Mouse (Mus musculus) embryo, embryonic 10 days (tissue): ENCODE results near the gene Sel1l.
A peak's percentile ranks its signal among the peaks of the same experiment; 100 is the strongest.

Source experiments
- DNase-seq: peaks from one replicate; pipeline ENCODE4 v3.0.0-alpha.2; 2015; ENCODE audit warnings: low spot score

Gene Sel1l

DNA sequence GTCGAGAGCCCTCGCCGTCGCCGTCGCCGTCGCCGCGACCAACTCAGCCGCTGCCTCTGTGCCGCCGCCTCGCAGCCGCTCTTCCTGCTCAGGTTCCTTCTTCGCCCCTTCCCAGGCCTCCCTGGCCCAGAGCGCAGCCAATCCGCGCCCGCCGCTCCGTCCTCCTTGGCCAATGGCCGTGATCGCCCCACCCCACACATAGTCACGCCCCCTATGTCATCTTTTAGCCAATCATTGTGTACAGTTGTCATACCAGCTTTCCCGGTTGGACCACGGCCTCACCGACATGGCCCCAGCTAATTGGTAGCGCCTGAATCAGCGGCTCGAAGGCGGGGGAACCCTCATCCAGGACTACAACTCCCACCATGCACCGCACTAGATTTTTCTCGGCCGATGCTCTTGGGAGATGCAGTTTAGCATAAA, at the start of gene Sel1l:
Gene Sel1l, minus strand, starts transcription at position 113 of the 423 bp plus-strand sequence.
- DNase-seq = peak; percentile 98

DNA sequence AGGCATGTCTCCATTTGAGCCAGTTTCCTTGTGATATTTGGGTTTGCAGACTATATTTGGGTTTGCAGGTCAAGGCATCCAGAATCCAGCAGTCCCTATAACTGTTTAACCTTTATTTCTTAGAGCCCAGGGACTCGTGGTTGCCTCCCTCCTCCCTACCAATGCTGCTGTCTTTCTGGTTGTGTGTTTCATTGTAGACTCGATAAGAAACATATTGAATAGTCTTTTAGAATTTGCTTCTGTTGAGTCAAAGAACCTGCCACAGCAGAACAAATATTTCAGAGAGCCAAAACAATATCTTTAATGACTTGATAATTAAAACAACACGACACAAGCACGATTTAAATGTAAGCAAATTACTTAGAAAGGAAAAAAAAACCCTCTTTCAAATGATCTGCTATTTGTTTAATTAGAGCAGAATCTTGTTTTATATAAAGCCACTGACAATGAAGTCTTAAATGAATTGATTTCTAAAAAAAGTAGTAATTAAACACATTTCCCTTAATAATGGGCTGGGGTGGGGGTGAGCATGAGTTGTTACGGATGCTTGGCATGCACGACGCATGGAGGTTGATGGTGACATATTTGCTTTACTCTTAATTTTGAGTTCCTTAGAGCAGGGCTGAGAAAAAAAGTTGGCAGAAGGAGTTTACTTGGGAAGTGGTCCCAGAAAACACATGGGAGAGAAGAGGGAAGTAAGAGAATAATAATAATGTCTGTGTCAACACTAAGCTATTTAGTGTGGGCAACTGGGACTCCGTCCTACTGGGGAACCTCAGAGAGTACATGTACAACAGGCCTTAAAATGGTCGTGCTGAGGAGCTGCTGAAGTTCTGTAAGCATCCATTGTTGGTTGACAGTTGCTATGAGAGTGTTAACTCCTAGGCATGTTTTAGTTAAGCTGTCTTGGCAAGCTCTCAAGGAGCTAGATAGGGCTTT, 43.9 kb upstream of the Sel1l start:
- no peak for DNase-seq

DNA sequence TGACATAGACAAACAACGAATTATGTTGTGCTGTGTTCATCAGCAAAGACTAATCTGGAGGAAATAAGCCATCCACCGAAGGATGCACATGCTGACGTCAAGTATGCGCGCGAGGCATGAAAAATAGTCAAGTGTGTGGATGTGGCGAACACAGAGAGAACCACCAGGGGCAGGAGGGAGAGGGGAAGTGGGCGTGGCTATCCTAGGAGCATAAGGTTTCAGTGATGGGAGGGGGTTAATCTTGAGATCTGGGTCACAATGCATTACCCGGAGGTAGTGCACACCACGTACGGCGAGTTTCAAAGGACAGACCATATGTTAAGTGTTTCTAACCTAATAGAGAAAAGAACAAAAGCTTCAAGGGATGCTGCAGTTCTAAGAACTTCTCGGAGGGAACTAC, 31.5 kb upstream of the Sel1l start:
- DNase-seq = no peak

GRCm38 (mm10) chr12:91878912-91879250, 29.9 kb upstream of the Sel1l start:
- DNase-seq = no peak

DNA sequence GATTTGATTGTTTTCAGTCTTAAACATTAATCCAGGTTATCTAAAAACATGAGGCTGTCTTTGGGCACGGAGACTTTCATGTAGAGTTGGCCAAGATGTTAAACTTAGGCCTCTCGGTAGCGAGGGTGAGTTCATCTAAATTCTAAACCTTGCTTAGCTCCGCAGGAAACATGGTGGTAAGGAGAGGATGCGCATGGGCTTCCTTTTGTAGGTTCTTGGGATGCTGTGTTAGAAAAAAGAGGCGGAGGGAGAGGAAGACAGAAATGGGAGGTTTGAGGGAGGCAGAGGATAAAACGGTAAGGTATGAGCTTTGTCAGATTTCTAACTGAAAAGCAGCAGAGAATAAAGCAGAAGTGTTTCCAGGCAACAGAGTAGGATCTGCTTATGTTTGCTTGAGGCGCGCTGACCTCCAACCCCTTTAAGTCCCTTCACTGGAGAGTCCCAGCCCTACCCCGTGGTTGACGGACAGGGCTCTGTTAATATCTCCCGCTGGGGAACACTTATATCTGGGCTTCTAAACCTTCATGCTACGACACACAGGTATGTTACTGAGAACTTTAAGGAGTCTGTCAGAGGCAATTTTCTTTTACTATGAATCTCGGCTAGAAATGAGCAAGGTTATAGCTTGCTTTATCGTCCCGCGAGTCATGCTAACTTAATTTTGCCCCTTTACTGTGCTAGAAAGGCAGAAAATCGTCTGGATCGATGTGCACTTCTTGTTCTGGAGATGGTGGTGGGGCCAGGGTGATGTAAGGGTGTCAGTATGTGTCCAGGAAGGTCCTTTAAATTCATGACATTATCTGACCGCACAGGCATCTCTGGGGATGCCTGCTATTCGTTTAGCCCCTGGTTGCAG, 29.3 kb upstream of the Sel1l start:
- DNase-seq = peak; percentile 29

GRCm38 (mm10) chr12:91877646-91878045, 28.7 kb upstream of the Sel1l start:
- DNase-seq = peak; percentile 77

GRCm38 (mm10) chr12:91870671-91871070, 21.7 kb upstream of the Sel1l start:
- DNase-seq = no peak

DNA sequence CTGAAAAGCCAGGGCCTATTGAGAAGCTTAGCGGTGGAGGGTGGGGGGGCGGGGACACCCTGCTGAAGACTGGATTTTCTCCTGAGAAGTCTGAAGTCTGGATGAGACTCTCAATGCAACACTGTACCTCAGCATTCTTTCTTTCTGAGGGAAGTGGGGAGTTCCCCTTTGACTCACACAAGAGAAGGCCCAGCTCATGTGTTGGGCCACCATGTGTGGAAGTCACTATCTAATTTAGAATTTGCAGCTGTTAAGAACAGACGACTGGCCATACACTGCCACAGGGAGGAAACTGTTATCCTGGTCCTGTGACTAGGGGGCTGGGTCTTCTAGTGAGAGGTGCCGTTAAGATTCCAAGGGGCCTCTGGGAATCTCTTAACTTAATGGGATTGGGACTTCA, 20.4 kb upstream of the Sel1l start:
- DNase-seq = no peak

- no peak for DNase-seq
Observed at GRCm38 (mm10) chr12:91854330-91854729, 5.4 kb upstream of the Sel1l start.

DNA sequence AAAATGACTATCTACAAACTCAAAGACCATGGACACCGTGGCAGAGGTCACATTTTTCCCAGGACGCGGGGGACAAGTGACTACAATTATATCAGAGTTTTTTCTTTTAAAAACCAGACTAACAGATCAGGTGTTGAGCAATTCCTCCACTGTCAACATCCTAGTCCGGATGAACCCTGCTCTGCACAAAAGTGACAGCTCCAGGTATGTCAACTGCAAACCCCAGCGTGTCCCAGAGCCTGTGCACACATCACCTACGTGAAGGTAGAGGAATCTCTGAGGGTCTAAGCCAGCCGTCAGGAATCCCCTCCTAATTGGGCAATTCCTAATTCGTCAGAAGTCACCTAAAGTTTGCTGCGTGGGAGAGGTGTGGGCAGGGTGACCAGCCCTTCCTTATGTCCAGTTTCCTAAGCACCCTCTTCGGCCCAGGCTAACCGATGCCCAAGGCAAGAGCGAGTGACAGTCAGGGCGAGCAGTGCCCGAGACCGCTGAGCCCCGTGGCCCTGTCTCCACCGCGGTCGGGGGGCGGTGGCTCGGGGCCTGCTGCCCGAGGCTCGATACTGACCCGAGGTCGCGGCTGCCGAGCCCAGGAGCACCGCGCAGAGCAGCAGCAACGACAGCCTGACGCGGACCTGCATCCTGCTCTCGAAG, 438 bp downstream of the Sel1l start:
- no peak for DNase-seq

GRCm38 (mm10) chr12:91846038-91846437, 2.9 kb downstream of the Sel1l start:
- no peak for DNase-seq

DNA sequence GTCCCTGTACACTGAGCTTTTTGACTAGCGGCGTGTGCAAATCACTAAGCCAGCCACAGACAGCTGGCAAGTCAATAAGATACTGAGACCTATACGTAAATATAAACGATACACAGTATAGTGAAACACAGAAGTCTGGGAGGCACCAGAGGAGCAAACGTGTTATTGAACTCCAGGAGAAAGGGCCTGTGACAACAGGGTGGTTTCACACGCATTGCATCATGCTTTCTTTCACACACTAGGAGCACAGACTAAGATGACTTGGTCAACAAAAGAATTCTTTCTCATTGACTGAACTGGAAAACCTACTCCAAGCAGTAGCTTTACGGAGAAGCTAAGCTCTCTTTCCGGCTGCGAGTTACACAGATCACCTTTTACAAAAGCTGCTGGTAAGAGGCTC, 3.6 kb downstream of the Sel1l start:
- no peak for DNase-seq

- no peak for DNase-seq
Observed at GRCm38 (mm10) chr12:91844542-91844941, 4.4 kb downstream of the Sel1l start.

DNA sequence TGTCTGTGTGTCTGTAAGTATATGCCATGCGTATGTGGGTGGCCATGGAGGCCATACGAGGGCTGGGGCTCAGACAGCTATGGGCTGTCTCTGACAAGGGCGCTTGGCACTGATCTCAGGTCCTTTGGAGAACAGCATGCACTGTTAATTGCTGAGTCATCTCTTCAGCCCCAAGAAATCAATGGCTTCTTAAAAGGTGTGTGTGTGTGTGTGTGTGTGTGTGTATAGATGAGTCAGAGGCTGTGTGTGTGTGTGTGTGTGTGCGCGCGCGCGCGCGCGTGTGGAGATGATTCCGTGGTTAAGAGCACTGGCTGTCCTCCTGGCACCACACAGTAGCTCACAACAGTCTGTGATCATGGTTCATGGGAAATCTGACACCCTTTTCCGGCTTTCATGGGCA, 5.1 kb downstream of the Sel1l start:
- DNase-seq = no peak

DNA sequence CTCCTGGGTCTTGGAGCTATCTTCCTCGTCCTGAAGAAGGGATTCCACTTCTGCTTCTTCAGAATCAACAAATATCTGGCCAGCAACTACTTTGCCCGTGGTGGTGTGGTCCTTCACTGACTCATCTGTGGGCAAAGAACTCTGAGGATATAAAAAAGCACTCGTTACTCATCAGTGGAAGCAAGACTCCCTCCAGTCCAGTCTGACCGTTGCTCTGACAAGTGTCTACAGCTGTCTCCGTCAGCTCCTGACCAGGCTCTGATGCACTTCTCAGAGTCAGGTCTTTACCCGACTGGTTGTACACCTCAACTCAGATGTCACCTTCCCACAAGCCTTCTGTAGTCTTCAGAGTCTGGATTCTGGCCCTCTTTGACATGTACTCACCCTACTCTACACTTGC, 7.2 kb downstream of the Sel1l start:
- no peak for DNase-seq

DNA sequence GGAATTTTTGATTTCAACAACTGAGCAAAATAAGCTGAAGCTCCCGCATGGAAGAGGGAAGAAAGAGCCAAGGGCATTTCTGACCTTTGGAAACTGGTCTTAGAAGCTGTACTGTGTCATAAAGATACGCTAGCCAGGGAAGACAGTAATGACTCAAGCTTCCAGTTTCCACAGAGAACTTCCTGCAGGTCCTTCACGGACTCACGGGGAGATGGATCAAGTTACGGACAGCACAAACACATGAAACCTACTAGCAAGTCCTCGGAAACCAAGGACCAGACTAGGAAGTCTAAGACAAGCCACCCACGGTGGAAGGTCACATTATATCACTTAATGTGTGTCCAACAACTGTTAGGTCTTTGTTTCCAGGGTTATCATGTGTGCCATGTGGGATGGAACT, 10.7 kb downstream of the Sel1l start:
- DNase-seq = no peak

- DNase-seq = no peak
Observed at GRCm38 (mm10) chr12:91837401-91838065, 11.4 kb downstream of the Sel1l start.

- DNase-seq = no peak
Observed at GRCm38 (mm10) chr12:91833939-91834333, 15.0 kb downstream of the Sel1l start.

DNA sequence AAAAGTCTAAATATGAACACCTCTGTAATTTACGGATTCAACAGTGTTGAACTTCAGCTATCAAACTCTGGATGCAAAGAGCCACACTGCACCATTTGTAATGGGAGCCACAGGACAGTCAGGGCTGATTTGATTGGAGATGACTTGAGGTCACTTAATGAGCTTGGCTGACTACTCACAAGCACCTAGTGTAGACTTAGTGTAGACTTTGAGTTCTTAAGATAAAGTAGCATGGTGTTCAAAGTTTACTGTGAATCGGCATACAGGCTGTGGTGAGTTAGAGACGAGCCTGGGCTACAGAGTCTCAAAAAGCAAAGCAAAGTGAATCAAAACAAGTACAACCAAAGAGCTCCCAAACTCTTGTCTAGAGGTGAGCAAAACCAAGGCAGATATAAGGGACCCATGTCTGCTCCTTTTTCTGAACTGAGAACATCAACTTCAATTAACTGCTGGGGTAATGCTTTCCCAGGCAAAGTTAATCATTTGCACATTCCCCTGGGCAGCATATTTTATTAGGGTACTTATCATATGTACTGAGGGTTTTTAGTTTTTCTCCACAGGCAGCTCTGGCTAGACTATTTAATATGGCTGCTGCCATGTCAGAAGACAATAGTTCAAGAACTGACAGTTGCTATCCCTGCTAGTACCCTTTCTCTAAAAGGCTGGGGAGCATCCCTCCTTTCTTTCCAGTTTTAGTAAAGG, 15.6 kb downstream of the Sel1l start:
- no peak for DNase-seq

DNA sequence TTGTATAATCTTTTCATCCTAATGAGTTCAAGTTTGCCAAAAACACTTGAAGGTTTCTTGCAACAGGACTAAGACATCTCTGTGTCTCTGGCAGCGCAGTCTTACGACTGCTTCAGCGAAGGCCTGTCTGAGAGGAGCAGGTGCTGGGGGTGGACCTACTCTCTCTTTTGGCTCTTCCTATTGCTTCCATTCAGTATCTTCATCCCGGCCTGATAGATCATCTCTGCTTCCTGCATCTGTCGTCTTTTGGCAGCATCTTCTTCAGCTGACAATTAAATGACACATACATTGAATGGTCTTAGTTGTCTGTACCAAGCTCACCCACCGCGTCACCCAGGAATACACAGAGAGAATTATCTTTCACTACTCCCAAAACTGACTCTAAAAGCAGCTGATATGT, 17.5 kb downstream of the Sel1l start:
- DNase-seq = no peak

DNA sequence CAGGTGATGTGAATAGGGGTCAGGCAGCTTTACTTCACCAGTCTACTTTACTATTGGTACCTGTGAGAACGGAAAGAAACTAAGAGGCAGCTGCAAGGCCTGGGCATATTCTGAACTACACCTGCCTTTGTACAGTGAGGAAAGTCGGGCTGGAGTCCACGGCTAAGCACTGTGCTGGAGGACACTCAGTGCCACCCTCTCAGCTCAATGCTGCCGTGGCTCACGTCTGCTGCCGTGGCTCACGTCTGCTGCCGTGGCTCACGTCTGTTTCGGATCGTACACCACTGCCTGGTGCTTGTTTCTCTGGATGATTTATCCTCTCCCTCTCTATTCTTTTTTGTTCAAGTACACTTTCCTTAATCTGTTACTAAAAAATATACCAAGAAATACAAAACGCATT, 28.5 kb downstream of the Sel1l start:
- DNase-seq = no peak
